Mouse (Mus musculus): ENCODE measurements at regions not wholly inside any gene's neighbourhood (a gene's known extent, or its start where the extent isn't known, plus 50 kb on each side); places are given as distances from the start of the nearest gene placed in this dataset.

DNA sequence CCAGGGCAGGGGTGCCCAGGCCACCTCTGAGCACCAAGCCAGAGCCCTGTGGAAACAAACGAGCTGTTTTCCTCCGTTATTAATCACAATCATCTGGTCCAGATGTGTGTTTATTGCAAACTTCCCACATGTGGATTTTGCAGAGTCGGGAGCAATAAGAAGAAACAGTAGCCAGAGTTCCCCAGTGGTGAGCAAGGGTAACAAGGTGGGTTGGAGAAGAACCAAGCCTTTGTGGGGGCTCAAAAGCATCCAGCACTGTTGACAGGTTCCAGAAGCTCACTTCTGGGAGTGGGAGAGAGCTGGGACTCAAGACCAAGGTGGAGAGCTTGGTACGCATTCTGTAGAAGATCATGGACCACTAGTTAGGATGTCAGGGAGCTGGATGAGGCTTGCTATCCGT, 63.6 kb downstream of the Hif1an start:
- no peak for DNase-seq (ENCODE audit: low spot score)

DNA sequence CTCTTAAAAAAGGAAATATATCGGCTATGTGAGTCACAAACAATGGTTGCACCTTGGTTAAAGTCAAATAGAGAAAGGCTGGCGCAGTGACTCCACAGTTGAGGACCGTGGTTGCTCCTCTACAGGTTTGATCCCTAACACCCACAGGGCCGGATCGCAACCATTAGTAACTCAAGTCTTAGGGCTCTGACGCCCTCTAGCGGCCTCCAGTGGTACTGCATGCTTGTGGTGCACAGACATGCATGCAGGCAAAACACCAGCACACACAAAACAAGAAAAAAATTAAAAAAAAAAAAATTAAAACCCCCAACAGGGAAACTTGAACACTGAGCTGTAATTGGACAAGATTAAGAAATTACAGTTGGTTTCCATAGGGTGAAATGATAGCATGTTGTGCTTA, 67.1 kb downstream of the Hif1an start:
- DNase-seq (ENCODE audit: low spot score), result no peak

DNA sequence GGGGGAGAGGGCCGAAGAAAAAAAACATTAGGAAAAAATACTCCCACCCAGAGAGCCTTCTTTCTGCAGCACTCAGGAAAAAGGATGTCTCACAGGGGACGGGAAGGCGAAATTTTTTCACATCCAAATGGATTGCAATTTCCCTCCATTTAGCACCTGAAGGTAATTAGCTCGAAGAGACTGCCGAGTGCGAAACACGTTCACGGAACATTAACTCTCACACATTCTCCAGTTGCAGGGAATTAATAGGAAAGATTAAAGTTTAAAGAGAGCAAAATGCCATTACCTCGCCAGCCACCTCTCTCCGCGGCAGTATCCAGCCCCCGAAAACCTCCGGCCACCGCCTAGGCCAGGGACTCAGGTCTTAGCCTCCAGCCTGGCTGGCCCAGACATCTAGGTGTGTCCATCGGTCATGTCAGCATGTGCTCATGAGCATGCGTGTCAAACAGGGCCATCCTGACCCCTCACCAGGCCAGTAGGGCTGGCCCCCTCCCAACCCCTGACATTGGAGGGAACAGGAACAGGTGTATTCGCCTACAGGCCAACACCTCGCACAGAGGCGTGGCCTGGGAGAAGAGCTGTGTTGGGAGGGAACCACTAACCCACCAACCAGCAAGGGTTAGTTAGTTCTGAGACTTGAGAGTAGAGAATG, 68.8 kb downstream of the Hif1an start:
- DNase-seq (ENCODE audit: low spot score), result no peak

DNA sequence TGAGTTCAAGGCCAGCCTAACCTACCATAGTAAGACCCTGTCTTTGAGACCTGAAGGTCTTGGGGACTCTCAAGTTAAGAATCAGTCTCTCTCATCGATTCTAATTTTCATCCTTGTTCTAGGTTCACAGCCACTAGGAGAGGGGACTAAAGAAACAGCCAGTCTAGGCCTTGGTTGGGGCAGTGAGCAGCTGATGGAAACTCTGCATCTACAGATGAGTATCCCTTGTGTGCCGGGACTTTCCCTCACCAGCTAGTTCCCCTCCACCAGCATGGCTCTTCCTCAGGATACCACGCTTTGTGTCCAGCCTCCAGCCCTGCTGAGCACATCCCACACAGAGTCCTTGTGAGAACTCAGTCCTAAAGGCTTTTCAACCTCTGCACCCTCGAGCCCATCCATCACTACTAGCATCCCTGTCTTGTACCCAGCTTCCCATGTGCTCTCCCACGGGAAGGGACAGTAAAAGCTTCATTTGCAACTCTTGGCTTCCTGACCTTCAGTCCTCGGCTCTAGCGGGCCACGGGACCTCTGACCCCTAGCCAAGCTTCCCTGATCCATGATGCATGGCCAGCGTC, 74.6 kb downstream of the Hif1an start:
- no peak for DNase-seq (ENCODE audit: low spot score)

DNA sequence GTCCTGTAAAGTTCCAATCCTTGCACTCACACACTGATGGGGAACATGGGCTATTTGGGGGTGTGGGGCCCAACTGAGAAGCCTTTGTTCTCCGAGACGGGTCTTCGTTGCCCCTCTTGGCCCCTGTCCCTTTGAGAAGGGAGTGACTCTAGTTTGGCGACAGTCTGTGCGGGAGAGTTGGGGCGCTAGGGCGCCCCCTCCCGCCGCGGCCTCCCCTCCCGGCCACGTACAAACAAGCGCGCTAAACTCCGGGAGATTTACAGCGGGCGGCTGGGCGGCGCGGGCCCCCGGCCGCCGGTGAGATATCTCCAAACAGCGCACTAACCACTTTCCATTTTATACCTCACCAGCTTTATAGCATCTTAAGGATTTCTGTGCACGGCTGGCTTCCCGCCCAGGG, 77.4 kb downstream of the Hif1an start:
- no peak for DNase-seq (ENCODE audit: low spot score)

DNA sequence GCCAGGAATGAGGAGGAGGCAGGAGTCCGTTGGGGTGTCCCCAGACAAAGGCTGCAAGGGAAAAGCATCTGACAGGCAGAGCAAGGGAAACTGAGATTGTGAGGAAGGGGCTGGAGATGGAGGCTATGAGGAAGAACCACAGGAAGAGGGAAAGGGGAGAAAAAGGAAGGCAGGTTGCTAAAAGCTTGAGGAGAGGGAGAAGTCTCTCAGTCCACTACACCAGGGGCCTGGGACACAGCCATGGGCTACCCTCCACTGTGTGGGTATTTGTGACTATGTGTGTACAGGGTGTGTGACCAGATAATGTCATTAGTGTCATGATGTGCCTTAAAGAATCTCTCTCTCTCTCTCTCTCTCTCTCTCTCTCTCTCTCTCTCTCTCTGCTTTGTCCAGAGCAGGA, 77.9 kb downstream of the Hif1an start:
- no peak for DNase-seq (ENCODE audit: low spot score)

DNA sequence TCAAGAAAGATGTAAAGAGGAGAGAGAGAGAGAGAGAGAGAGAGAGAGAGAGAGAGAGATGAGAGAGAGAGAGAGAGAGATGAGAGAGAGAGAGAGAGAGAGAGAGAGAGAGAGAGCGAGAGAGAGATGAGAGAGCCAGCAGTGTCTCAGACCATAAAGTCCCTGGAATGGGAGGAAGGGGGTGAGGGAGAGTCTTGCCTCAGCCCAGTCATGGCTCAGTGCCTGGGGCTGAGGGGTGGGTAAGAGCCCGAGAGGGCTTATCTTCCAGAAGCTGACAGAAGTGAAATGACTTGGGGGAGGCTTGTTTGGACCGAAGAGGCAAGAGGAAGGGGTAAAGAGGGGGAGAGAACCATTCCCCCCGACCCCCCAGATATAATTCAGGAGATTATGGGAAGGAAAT, 79.6 kb downstream of the Hif1an start:
- DNase-seq (ENCODE audit: low spot score), result no peak

DNA sequence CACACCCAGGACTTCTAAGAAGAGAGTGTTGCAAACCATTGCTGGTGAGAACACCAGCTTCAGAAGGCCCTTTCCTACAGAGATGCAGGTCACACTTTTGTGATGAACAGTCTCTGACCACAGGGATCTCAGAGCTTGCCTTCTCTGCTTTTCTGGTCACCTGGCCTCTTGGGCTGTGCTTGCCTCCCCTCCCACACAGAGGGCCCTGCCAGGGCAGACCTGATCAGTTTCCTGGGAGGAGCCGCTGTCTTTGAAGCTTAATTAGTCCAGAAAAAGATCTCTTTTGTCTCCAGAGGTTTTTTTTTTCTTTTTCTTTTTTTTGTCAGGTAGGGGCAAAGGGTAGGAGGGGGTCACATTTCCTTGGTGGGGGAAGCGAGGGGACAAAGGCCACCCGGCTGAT, 81.7 kb downstream of the Hif1an start:
- no peak for DNase-seq (ENCODE audit: low spot score)

DNA sequence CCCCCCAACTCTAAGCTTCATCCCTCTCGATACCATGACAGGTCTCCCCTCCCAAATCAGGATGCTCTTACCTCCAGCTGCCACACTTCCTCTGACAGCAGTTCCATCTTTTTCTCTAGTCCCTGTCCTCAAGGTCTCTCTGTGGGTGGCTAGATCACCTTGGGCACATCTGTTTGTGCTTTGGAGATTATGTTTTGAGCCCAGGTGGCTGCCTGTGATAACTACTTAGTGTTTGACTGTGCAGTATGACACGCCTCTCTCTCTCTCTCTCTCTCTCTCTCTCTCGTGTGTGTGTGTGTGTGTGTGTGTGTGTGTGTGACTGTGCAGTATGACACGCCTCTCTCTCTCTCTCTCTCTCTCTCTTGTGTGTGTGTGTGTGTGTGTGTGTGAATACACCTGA, 82.3 kb downstream of the Hif1an start:
- DNase-seq (ENCODE audit: low spot score), result no peak

DNA sequence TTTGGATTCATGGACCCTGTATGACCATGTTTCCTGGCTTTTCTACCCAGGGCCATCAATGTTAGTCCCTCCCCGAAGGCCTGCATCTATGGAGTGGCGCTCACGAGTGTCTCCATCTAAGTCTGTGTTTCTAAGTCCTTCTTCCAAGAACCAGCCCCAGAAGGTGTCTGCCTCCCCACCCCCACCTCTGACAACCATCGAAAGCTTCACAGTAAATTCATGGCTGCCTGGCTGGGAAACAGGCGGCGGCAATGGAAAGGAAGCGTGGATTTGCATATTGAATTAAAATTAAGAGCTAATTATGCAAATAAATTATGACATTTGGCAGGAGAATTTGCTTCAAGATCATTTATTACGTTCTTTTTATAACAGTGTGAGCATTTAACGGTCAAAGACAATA, 83.9 kb downstream of the Hif1an start:
- no peak for DNase-seq (ENCODE audit: low spot score)

DNA sequence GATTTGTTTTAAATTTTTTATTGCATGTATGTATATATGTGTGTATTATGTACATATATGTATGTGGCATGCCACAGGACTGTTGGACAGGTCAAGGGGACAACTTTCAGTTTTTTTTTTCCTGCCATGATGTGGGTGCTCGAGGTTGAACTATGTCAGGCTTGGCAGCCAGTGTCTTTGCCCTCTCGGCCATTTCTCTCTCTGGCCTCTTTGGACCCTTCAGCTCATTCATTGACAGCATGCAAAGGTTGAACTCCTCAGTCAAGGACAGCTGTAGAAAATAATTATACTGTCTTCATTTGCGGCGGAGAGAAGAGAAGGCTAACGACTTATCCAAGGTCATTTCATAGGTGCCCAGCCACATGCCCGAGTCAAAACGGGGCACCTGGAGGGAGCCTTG, 86.6 kb downstream of the Hif1an start:
- DNase-seq (ENCODE audit: low spot score), result no peak

DNA sequence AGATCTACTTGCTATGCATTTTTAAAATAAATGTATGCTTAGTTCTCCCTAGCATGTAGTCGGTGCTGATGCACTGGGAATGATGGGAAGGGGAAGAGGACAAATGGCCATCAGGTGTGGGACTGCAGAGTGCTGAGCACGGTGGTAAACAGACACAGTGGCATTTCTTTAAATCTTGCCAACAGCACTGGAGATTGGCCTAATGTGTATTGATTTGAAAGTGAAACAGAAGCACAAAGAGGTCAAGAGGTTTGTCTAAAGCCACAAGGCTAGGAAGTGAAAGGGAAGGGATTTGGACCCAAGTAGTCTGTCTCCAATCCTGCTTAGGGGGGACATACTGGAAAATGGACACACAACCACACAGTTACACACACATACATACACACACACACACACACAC, 88.2 kb downstream of the Hif1an start:
- DNase-seq (ENCODE audit: low spot score), result no peak

DNA sequence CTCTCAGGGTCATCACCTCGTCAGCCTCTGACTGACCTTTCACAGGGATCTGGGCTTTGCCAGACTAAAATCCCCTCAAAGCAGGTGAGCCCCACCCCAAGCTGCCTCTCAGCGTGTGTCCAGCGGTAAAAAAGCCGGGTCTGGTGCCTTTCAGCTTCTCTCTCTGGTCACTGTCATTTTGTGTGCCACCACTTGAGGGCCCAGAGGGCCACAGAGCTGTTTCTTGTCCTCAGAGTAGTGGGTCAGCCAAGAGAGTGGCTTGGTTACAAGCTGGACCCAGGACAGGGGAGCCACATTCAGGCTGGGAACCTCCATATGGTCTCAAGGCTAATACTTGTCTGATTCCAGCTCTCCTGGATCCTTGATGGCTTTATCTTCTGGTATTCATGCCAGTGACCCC, 89.0 kb downstream of the Hif1an start:
- no peak for DNase-seq (ENCODE audit: low spot score)

DNA sequence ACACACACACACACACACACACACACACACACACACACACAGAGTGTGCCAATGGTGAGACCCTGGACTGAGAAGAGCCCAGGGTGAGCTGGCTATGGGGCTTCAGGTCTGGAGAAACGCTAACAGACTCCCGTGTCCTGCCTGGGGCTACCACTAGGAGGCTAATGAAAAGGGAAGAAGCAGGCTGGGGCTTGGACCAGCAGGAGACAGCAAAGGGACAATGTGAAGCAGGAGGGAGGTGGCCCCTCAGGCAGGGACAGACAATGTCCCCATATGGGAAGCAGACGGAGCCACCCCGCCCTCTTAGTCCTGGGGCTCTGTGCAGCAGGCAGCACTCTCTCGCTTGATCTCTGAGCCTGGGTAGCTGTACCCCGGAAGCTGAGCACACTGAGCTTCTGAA, 93.1 kb downstream of the Hif1an start:
- no peak for DNase-seq (ENCODE audit: low spot score)

DNA sequence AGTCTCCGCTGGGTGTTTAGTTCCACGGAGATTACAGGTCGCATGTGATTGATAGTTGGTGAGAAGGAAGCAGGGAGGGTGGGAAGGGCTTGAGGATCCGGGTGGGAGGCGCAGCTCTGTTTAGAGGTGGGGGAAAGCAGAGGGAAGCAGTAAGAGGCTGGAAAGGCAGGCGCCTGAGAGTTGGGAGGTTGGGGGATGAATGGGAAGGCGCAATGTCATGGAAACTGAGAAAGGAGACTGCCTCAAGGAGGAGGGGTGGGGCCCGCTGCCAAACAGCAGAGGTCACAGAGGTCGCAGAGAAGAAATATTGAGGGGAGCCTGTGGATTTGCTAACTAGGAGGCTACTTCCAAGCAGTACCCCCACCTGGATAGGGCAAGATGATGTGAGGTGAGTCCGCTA, 96.5 kb upstream of the Pax2 start:
- no peak for DNase-seq (ENCODE audit: low spot score)

DNA sequence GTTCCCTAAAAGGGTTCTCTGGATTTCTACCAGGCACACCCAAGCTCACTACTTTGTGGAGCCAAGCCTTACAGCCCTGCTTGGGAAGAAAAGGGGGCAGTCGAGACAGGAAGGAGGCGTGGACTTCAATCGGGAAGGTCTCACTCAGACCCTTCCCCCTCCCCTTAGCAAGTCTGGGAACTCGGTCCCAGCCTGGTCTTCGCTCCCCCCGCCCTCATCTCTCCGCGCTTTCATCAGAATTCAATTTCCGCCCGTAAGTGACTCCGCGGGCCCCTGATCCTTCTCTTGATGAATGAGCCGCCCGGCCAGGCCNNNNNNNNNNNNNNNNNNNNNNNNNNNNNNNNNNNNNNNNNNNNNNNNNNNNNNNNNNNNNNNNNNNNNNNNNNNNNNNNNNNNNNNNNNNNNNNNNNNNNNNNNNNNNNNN, 86.3 kb upstream of the Pax2 start:
- no peak for DNase-seq (ENCODE audit: low spot score)

DNA sequence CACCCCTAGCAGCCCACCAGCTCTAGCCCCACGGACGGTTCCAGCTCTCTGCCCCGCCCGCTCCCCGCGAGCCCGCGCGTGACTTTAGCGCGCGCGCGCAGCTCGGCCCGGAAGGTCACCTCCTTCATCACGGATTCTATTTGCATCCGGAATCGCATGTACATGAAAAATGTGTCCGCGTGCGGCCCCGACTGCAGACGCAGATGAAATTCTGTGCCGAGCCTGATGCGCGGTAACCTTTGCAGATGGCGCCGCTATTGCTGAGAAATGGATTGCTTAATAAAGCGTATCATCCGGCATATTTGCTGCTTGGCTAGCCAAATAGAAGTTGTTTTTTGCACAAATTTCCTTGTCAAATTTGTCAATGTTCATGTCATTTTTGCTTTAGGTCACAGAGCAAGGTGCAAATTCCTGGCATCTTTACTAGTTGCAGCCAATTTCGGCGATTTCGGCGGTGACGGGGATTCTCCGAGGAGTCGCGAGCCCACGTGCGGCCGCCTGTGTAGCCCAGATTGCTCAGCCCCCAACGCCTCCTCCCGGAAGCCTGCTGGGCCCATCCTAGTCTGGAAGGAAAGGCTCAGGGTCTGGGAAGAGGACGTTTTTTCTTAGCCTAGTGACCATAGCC, 81.1 kb upstream of the Pax2 start:
- DNase-seq (ENCODE audit: low spot score), result no peak

DNA sequence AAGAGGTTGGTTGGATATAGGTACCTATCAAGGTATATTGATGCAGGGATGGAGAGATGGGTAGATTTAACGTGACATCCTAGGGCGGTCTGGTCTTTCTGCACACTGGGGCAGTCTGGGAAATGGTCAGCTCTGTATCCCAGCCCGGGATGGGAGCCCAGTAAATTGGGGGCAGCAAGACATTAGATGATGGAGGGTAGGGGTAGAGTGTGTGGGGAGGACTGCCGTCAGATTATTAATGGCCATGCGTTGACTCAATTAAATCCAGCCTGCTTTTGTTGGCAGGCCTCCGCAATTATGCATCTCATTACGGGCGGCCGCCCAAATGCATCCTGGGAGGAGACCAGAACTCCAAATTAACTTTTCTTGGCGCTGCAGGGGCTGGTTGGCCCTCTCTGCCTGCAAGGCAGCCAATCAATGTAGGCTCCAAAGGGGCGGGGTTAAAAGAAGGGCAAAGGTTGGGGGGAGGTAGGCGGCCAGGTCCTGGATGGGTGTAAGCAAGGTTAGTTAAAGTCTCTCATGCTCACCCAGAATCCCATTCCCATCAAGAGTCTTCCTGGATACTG, 79.2 kb upstream of the Pax2 start:
- DNase-seq (ENCODE audit: low spot score), result no peak

DNA sequence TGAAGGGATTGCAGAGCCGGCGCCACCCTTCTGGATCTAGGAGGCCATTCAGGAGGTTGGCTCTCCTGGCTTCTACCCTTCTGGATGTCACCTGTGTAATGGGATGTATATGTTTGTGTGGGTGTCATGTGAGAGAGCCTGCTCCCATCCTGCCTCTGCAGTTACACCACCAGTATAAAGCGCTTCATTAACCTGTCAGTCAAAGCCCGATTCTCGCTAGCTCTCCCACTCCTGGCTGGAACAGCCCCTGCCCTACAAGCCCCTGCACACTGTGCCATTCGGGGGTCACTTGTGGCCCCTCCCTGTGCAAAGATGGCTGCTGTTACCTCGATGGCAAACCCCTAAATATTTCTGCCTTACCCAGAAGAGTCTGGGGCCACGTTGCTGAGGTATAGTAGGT, 78.5 kb upstream of the Pax2 start:
- DNase-seq (ENCODE audit: low spot score), result no peak

DNA sequence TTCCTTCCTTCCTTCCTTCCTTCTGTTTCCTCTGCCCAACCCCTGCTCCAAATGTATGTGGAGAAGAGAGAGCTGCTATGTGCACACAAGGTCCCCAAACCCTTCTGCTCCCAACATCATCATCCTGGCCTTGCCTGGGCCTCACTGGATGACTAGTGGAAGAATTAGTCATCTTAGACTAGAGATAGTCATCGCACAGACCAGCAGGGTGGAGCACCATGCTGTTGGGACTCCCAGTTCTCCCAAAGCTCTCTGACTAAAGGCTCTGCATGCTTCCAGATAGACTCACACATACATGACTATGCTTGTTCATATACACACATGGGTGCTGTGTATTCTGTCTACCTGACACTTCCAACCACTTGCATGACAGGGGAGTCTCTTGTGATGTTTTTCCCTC, 77.2 kb upstream of the Pax2 start:
- no peak for DNase-seq (ENCODE audit: low spot score)

DNA sequence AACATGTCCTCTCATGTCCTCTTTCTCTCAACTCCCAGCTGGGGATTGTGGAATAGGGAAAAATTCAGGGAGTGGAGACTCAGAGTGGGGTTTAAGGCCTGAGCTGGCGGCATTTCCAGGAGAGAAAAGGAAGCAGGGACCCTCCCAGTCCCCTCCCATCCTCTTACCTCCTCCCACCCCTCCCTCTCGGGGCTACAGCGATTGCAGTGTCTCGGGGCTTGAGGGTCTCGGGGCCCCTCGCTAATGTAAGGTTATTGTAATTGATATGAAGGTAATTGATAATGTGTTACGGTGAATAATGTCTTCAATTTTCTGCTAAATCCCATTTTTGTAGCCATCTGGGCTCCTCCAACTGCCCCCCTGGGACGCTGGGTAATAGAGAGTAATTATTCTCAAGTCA, 74.2 kb upstream of the Pax2 start:
- no peak for DNase-seq (ENCODE audit: low spot score)

DNA sequence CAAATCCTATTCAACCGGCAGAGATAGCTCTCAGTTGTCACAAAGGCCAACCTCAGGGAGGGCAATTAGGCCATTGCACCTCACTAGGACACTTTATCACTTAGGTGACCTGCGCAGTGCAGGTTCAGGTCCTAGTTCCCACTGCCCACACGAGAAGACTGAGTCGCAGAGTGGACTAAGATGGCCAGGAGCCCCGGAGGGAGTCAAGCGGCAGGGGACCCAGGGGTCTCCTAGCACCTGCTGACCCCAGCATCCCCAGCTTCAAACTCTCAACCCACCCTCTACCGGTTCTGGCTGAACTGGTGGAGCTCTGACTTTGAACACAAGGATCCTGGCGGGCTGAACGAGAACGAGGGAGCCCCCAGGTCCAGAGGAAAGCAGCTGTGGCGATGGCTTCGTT, 72.7 kb upstream of the Pax2 start:
- no peak for DNase-seq (ENCODE audit: low spot score)

DNA sequence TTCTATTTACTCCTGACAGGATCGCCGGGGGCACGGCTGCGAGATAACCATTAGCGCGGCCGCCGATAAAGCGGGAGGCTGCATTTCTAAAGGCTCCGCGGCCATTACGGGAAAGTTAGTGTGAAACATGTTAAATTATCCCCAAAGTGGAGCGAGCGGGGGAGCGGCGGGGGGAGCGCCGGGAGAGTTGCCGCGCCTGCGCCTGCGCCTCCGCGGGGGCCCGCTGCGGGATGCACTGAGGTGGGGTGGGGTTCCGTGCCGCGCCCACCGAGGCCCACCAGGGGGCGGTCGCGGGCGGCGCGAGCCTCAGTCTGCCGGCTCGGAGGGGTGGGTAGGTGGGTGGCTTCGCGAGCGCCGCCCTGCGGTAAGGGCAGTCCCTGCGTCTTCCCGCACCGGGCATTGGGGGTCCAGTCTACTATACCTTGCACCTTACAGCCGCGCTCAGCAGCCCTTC, 71.8 kb upstream of the Pax2 start:
- no peak for DNase-seq (ENCODE audit: low spot score)

DNA sequence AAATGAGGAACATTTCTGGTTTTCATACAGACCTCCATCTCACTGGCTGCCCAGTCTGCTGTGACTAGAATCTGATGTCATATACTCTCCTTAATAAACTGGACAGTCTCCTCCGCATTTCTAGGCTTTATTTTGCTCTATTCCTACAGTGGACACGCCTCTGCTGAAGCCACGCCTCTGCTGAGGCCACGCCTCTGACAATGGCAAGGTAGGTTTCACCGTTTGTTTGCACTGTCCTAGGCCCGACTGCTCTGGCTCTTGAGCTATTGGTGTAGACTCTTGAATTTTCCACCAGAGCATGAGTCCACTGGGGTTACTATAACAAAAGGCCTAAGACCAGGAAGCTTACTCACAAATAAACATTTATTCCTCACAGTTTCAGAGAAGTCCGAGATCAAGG, 69.8 kb upstream of the Pax2 start:
- no peak for DNase-seq (ENCODE audit: low spot score)
